Mouse (Mus musculus) embryonic facial prominence, embryonic 11.5 days (tissue): ENCODE results near the gene Gstm7. TPM values are rescaled to one million over a fixed set of nuclear protein-coding genes. Genes with fewer than 3 reads are reported as not detected.
A peak's percentile ranks its signal among the peaks of the same experiment; 100 is the strongest.
"Not testable (repeated sequence)": the region's sequence is repeated elsewhere in the genome, so short reads cannot be mapped to it uniquely, and the experiment has no call there.

Experiments used
- ATAC-seq: fragments of 200-750 bp; cut with Nextera tagmentation; replicated peaks from 2 replicates; pipeline ENCODE4 v1.8.0; 2017; ENCODE audit warnings: low read depth; ENCODE audit not compliant: insufficient number of reproducible peaks, low FRiP score, low TSS enrichment
- DNase-seq: peaks from one replicate; pipeline ENCODE4 v3.0.0-alpha.2; 2015; ENCODE audit warnings: low spot score
- H3K27ac ChIP-seq: fragments of 300-500 bp; sonication (generic); replicated peaks from 2 replicates; pipeline ENCODE4 v1.5.1; 2014; ENCODE audit warnings: mild to moderate bottlenecking, low read depth, low read length, control low read depth
- H3K27me3 ChIP-seq: fragments of 300-500 bp; sonication (generic); 2 replicates; pipeline ENCODE4 v1.6.1; 2014; ENCODE audit warnings: mild to moderate bottlenecking, low read length, moderate library complexity, mixed read lengths; ENCODE audit not compliant: control insufficient read depth, insufficient read depth
- H3K36me3 ChIP-seq: fragments of 300-500 bp; sonication (generic); replicated peaks from 2 replicates; pipeline ENCODE4 v1.6.1; 2014; ENCODE audit warnings: low read depth, mild to moderate bottlenecking, low read length, moderate library complexity, mixed read lengths; ENCODE audit not compliant: control insufficient read depth, insufficient read depth
- H3K4me1 ChIP-seq: fragments of 300-500 bp; sonication (generic); 2 replicates; pipeline ENCODE4 v1.6.1; 2014; ENCODE audit warnings: low read length, mixed read lengths; ENCODE audit not compliant: control insufficient read depth, insufficient read depth
- H3K4me2 ChIP-seq: fragments of 300-500 bp; sonication (generic); 2 replicates; pipeline ENCODE4 v1.6.1; 2014; ENCODE audit warnings: low read depth, mild to moderate bottlenecking, control low read depth, low read length, moderate library complexity
- H3K4me3 ChIP-seq: fragments of 300-500 bp; sonication (generic); 2 replicates; pipeline ENCODE4 v1.5.1; 2014; ENCODE audit warnings: low read depth, low read length, control low read depth
- H3K9ac ChIP-seq: fragments of 300-500 bp; sonication (generic); replicated peaks from 2 replicates; pipeline ENCODE4 v1.6.1; 2014; ENCODE audit warnings: mild to moderate bottlenecking, control low read depth, low read length
- H3K9me3 ChIP-seq: fragments of 300-500 bp; sonication (generic); replicated peaks from 2 replicates; pipeline ENCODE4 v1.6.1; 2016; ENCODE audit warnings: mild to moderate bottlenecking, low read length, inconsistent platforms, mixed read lengths; ENCODE audit not compliant: control insufficient read depth
- WGBS: fragments of 180-500 bp; shearing (Covaris S2); extraction: QIAGEN DNeasy Blood & Tissue Kit; methylation state at CpG from one replicate; pipeline ENCODE4 v1.1.7; 2014; 5-methylcytosine and 5-hydroxymethylcytosine counted together
- polyA plus RNA-seq: library from polyadenylated mRNA; unstranded; fragments of >200 nt; fragmentation: Nextera tagmentation; extraction: Ambion mirVana; gene quantifications from 2 replicates; pipeline ENCODE4 v1.2.1, GENCODE M21; 2014

The Gstm7 gene
- polyA plus RNA-seq, 1 experiment from 2014 or later = 42.0 TPM

- H3K4me3 ChIP-seq = peak overlapping the region; percentile 79
- peak; percentile 39 for ATAC-seq
- H3K36me3 ChIP-seq = peaks cover 2% of the 10 kb centered on the region; the same call in 1 of the 2 replicates
- H3K27me3 ChIP-seq = no peaks in the 10 kb centered on the region
- peak overlapping the region; percentile 91 for H3K9ac ChIP-seq
- no peak for DNase-seq
- peak overlapping the region; percentile 81 for H3K4me2 ChIP-seq
- no peaks in the 10 kb centered on the region for H3K9me3 ChIP-seq
- no peak overlapping the region for H3K27ac ChIP-seq
- WGBS = 12% methylated on average over 6 of the region's 6 CpGs
- no peaks in the 10 kb centered on the region for H3K4me1 ChIP-seq
Observed at GRCm38 (mm10) chr3:107895194-107895719, 36.4 kb downstream of the Gstm7 start.

- not testable (repeated sequence) for H3K9ac ChIP-seq, H3K36me3 ChIP-seq, H3K4me2 ChIP-seq, H3K9me3 ChIP-seq, H3K27ac ChIP-seq, H3K27me3 ChIP-seq, DNase-seq, ATAC-seq, H3K4me3 ChIP-seq, H3K4me1 ChIP-seq
- WGBS = 91% methylated on average over 2 of the region's 2 CpGs
Observed at GRCm38 (mm10) chr3:107889236-107889635, 42.4 kb downstream of the Gstm7 start.

- Histone ChIP-seq H3K4me1 (no peaks in the 10 kb centered on the region), H3K4me2 (no peak overlapping the region), H3K4me3 (no peak overlapping the region), H3K36me3 (no peaks in the 10 kb centered on the region), H3K9ac (no peak overlapping the region), H3K9me3 (no peaks in the 10 kb centered on the region), H3K27me3 (no peaks in the 10 kb centered on the region), H3K27ac (no peak overlapping the region)
- no peak for ATAC-seq
- WGBS = 89% methylated on average over 9 of the region's 9 CpGs
- no peak for DNase-seq
Observed at GRCm38 (mm10) chr3:107887674-107888495, 43.7 kb downstream of the Gstm7 start.

GRCm38 (mm10) chr3:107877747-107878736 is 53.6 kb downstream of the Gstm7 start:
- no peak overlapping the region for H3K27ac ChIP-seq
- ATAC-seq = no peak
- H3K4me1 ChIP-seq = no peaks in the 10 kb centered on the region; the same call in 1 of the 2 replicates
- no peak for DNase-seq
- no peak overlapping the region for H3K4me2 ChIP-seq
- H3K4me3 ChIP-seq = no peak overlapping the region
- H3K9ac ChIP-seq = no peak overlapping the region
- no peaks in the 10 kb centered on the region for H3K27me3 ChIP-seq
- H3K9me3 ChIP-seq = no peaks in the 10 kb centered on the region
- 84% methylated on average over 12 of the region's 12 CpGs for WGBS
- no peaks in the 10 kb centered on the region for H3K36me3 ChIP-seq

- no peak within 1 kb of the TSS for H3K9ac ChIP-seq
- no peaks in the 10 kb centered on the region for H3K36me3 ChIP-seq
- H3K4me2 ChIP-seq = no peak within 1 kb of the TSS
- H3K27me3 ChIP-seq = no peaks in the 10 kb centered on the region
- DNase-seq (no peak), ATAC-seq (no peak)
- no peak within 1 kb of the TSS for H3K27ac ChIP-seq
- H3K9me3 ChIP-seq = no peaks in the 10 kb centered on the region
- no peaks in the 10 kb centered on the region; the same call in 1 of the 2 replicates for H3K4me1 ChIP-seq
- 84% methylated on average over 5 of the region's 5 CpGs for WGBS
- H3K4me3 ChIP-seq = no peak within 1 kb of the TSS
Observed at GRCm38 (mm10) chr3:107877005-107877404, 54.6 kb downstream of the Gstm7 start, which contains the start of gene Eps8l3. Eps8l3 (plus strand) TSS chr3:107877229.

Other genes with a start within 250 kb of the Gstm7 start
- 108 and 122 TPM in 2 replicates for gene Ahcyl1, start 235.3 kb downstream of the Gstm7 start, polyA plus RNA-seq
- gene Csf1, start 171.3 kb downstream of the Gstm7 start, polyA plus RNA-seq = 3.6 and 3.9 TPM in 2 replicates
- gene Eps8l3, start 54.6 kb downstream of the Gstm7 start, polyA plus RNA-seq = not detected in 2 replicates
- 272 and 278 TPM in 2 replicates for gene Gstm5, start 36.0 kb downstream of the Gstm7 start, polyA plus RNA-seq
- gene Gstm6, start 11.9 kb upstream of the Gstm7 start, polyA plus RNA-seq = 11.7 and 12.6 TPM in 2 replicates
- not detected in 2 replicates for gene Gstm3, start 37.5 kb upstream of the Gstm7 start, polyA plus RNA-seq
- 29.7 TPM in 2 replicates for gene Gstm2, start 54.6 kb upstream of the Gstm7 start, polyA plus RNA-seq
- 33.9 and 36.6 TPM in 2 replicates for gene Gstm1, start 86.2 kb upstream of the Gstm7 start, polyA plus RNA-seq
- 14.6 and 15.9 TPM in 2 replicates for gene Gstm4, start 113.1 kb upstream of the Gstm7 start, polyA plus RNA-seq
- 30.3 and 31.3 TPM in 2 replicates for gene Ampd2, start 154.8 kb upstream of the Gstm7 start, polyA plus RNA-seq
- 0.63 and 0.93 TPM in 2 replicates for gene Gnat2, start 161.0 kb upstream of the Gstm7 start, polyA plus RNA-seq
- gene Gnai3, start 214.3 kb upstream of the Gstm7 start, polyA plus RNA-seq = 229 and 242 TPM in 2 replicates
- 0.11 and 0.31 TPM in 2 replicates for gene Gpr61, start 223.1 kb upstream of the Gstm7 start, polyA plus RNA-seq